Mouse (Mus musculus): ENCODE data around the gene 1700057G04Rik. TPM values are rescaled to one million over a fixed set of nuclear protein-coding genes. Genes with fewer than 3 reads are reported as not detected.

1700057G04Rik gene
- total RNA-seq, 2 experiments from 2014 or later, result not detected

GRCm38 (mm10) chr9:92377967-92378366, 68.8 kb downstream of the 1700057G04Rik start:
- no peak for DNase-seq (ENCODE audit: low spot score in 2 of 2)
- intact Hi-C loops (cut with DNase I), result loop anchor here (10.0 kb wide), 1 partner anchor 233 kb away; no protein-coding TSS in a partner anchor

- intact Hi-C loops (cut with DNase I), result loop anchor here (10.0 kb wide), 1 partner anchor 234 kb away; no protein-coding TSS in a partner anchor
- DNase-seq (ENCODE audit: low spot score in 2 of 2), result no peak
These were observed 70.1 kb downstream of the 1700057G04Rik start for GRCm38 (mm10) chr9:92379240-92379639.

- no peak for DNase-seq (ENCODE audit: low spot score in 2 of 2)
- intact Hi-C loops (cut with DNase I), result no loop called here
These were observed 74.2 kb downstream of the 1700057G04Rik start for GRCm38 (mm10) chr9:92383415-92383814.

GRCm38 (mm10) chr9:92384401-92384800, 75.2 kb downstream of the 1700057G04Rik start:
- DNase-seq (ENCODE audit: low spot score in 2 of 2), result no peak

GRCm38 (mm10) chr9:92385831-92386230, 76.7 kb downstream of the 1700057G04Rik start:
- intact Hi-C loops (cut with DNase I), result no loop called here
- DNase-seq (ENCODE audit: low spot score in 2 of 2), result no peak

More at GRCm38 (mm10) chr9:92384401-92384800, 75.2 kb downstream of the 1700057G04Rik start:
- intact Hi-C loops (cut with DNase I), result no loop called here

- no peak for DNase-seq (ENCODE audit: low spot score in 2 of 2)
- intact Hi-C loops (cut with DNase I), result no loop called here
These were observed 77.7 kb downstream of the 1700057G04Rik start for GRCm38 (mm10) chr9:92386871-92387270.

GRCm38 (mm10) chr9:92387404-92387803, 78.2 kb downstream of the 1700057G04Rik start:
- intact Hi-C loops (cut with DNase I), result no loop called here
- no peak for DNase-seq (ENCODE audit: low spot score in 2 of 2)

- no peak for DNase-seq (ENCODE audit: low spot score in 2 of 2)
- intact Hi-C loops (cut with DNase I), result no loop called here
These were observed 93.5 kb downstream of the 1700057G04Rik start for GRCm38 (mm10) chr9:92402628-92403027.

Small RNAs within 50 kb of the gene (microRNA-seq; reads per million reads assigned to microRNA genes)
- 0 reads per million in 2 experiments for gene Mir6386

Other genes starting within 250 kb of the 1700057G04Rik start
- gene Plscr5, start 116.4 kb upstream of the 1700057G04Rik start, total RNA-seq (2021), result not detected
- gene Plscr1, start 59.6 kb upstream of the 1700057G04Rik start, total RNA-seq (2021), result 1 to 10 TPM; 1.3 to 1.6 TPM
- 1 to 10 TPM; 1.1 to 3.0 TPM for gene Plscr2, start 33.8 kb upstream of the 1700057G04Rik start, total RNA-seq (2021)
- gene Plscr4, start 148.0 kb downstream of the 1700057G04Rik start, total RNA-seq (2021), result 1 to 10 TPM in 1 of 2 experiments, under 1 TPM in 1; 0.98 to 1.5 TPM
- 1 to 10 TPM; 4.3 to 6.3 TPM for gene Plod2, start 232.8 kb downstream of the 1700057G04Rik start, total RNA-seq (2021)

All from left cerebral cortex, postnatal 25 days (tissue).